Mouse (Mus musculus) right cerebral cortex, postnatal 36 days (tissue): ENCODE measurements around the gene Rnf4.

Experiments used
- DNase-seq, 2 experiments: peaks; one replicate each; pipeline ENCODE4 v3.0.0; 2022; ENCODE audit warnings: low spot score in 2 of 2, mixed read lengths in 1 of 2

Gene Rnf4

DNA sequence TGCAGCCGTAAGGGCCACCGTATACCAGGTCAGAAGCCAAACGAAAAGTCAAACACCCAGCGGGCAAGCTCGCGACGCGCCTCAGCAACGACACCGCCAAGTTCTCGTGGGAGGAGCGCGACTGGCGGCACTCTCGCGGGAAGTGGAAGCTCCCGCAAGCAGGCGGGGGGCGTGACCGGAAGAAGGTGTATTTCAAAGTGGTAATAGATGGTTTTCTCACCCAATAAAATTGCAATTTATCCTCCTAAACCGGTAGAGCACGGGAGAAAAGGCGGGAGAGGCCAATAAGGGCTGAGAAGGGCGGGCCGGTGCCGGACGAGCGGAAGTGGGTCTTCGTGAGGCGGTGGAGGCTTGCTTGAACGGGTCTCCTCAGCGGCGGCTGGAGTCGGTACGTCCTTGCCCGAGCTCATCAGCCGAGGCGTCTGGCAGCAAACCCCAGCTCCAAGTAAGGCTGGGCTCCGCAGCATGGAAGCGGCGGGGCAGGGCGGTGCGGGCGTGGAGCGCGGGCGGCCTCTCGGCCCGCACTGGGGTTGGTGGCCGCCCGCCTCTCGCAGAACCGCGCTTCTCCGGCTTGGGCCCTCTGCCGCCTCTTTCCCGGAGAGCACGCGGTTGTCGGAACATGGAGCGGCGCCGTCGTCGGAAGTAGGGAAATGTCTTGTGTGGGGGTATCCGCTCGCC lies at the start of gene Rnf4:
Gene Rnf4, plus strand, starts transcription at position 193 of the 678 bp plus-strand sequence.
- DNase-seq = peak; percentile 96 to 97

DNA sequence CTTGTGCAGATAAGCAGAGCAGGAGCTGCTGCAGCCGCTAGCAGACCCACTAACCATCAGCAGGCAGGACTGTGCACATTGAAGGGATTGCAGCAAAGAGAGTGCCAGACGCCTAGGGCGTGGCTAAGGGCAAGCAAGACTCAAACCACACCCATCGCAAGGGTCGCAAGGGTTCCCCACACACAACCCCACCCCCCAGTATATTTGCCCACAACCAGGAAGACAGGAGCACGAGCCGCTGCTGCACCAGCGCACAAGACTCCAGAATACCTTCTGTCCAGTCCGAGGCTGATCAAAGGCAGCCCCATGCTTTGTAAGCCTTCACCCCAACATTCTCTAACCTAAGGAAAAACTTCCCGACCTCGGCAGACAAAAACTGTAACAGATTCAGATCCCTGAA lies 49.6 kb upstream of the Rnf4 start:
- DNase-seq = no peak

DNA sequence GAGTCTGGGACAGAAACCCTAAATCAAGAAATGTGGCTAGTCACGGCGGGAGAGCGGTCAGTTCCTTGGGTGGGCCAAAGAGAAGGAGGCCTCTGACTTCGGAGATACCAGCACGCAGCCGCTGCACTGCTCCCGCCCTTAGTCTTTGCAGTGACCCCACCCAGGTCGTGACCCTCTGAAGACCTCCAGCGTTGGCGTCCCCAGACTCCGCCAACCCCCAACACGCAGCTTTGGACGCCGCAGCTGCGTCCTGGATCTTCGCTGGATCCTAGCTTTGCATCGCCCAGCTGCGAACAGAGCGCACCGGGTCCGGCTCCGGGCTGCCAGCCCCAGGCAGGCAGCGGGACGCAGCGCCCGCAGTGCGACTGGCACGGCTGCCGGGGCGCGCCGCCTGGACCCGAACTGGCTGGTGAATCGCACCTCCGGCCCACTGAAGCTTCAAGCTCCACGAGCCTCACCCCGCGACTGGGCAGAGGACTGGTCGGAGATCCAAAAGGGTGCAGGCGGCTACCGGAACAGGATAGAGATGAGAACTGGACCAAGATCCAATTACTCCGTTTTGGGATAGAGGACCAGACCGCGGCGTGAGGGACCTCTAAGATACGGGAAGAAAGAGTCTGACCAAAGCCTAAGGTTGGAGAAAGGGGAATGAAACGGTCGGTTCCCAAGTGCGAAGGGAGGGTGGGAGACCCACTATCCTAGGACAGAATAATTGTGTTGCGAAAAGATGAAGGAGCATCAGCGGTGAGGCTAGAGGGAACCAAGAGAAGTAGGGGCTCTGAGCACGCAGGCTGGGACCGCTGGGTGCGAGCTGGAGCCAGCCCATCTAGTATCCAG lies 48.9 kb upstream of the Rnf4 start:
- no peak for DNase-seq

DNA sequence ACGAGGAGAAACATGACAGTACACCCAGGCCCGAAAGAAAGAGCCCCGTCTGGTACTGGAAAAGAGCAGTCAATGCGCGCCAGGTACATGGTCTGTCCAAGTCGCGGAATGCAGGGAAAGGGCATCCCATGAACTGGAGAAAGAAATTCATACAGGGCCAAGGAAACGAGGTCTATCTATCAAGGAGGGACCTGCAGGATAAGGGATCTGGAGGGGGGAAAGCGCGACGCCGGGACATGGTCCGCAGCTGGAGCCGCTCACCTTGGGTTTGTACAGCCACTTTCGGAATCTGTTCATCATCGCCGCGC lies 48.3 kb upstream of the Rnf4 start:
- no peak for DNase-seq

DNA sequence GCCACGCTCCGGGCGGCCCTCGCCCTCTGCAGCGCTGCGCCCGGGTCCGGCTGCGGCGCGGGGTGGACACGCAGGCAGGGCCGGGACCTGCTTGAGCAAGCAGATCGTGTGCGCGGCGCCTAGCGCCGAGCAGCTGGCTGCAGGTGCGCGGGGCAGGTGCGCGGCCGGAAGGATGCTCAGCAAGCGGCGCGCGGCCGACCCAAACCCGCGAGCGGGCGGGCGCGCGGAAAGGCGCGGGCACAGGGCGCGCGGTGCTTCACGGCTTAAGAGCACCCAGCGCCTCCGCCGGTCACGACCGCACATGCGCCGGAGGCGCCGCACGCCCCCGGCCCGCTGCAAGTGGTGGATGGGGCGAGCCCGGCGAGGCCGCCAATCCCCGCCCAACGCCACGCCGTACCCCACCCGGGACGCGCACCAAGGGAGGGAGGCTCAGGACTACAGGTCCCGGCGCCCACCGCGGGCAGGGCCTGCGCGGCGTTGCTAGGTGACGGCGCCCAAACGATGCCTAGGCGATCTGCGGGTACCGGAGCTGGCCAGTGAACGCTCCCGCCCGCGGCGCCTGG lies 47.9 kb upstream of the Rnf4 start, which contains the start of the genes Zfyve28 and Cfap99:
Gene Zfyve28, minus strand, starts transcription at position 296 of the 563 bp plus-strand sequence.
Gene Cfap99, plus strand, starts transcription at position 447 of the 563 bp plus-strand sequence.
- peak; percentile 95 to 97 for DNase-seq

DNA sequence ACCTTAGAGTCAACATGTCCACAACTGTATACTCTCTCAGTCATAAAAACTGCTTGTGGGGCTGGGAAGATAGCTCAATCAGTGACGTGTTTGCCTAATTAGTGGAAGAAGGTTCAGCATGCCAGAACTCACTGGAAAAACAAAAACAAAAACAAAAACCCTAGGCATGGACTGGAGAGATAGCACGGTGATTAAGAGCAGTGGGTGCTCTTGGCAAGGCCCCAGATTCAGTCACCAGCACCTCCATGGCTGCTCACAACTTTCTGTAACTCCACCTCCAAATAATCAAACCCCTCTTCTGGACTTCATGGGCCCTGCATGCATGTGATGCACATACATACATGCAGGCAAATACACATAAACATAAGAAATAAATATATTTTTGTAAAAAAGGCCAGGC lies 46.8 kb upstream of the Rnf4 start:
- DNase-seq = no peak

DNA sequence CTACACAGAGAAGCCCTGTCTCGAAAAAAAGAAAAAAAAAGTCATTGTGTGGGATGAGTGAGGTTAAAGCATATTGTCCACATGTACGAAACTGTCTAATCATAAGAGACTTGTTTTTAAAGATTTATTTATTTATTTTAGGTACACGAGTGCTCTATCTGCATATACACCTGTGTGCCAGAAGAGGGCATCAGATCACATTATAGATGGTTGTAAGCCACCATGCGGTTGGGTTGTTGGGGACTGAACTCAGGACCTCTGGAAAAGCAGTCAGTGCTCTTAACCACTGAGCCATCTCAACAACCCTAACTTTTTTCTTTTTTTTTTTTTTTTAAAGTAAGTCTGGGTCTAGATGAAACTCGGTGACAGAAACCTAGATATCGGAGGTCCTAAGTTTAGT lies 42.7 kb upstream of the Rnf4 start:
- no peak for DNase-seq

DNA sequence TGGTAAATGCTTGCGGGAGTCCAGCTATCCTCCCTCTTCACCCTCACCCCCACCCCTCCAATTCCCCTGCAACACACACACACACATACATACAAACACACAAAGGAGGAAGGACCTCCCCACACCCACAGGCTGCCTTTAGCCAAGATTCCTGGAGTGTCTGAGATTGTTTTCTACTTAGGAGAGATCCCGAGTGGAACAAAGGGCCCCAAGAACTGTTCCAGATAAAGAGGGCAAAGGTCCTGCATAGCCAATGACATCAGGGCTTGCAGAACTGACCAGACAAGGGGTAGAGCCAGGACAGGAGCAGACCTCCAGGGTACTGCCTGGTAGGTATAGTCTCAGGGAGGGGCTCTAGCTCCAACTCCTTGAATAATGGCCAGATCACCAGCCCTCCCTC lies 41.4 kb upstream of the Rnf4 start:
- no peak for DNase-seq

DNA sequence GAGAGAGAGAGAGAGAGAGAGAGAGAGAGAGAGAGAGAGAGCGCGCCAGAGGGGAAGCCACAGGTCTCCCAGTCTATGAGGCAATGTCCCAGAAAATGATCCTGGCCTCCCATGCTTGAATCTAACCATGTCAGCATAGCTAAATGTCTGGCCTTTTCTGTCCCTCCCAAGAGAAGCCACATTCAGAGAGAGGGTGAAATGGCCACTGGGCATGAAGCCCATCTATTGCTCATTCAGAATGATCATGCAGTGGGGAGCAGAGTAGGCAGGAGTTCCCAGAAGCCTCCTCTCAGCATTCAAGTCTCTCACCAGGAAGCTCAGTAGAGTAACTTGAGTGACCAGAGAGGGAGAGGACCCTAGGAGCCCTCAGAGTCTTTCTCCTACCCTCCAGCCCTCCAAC lies 40.9 kb upstream of the Rnf4 start:
- no peak for DNase-seq

- no peak for DNase-seq
Observed at GRCm38 (mm10) chr5:34298061-34298460, 38.0 kb upstream of the Rnf4 start.

DNA sequence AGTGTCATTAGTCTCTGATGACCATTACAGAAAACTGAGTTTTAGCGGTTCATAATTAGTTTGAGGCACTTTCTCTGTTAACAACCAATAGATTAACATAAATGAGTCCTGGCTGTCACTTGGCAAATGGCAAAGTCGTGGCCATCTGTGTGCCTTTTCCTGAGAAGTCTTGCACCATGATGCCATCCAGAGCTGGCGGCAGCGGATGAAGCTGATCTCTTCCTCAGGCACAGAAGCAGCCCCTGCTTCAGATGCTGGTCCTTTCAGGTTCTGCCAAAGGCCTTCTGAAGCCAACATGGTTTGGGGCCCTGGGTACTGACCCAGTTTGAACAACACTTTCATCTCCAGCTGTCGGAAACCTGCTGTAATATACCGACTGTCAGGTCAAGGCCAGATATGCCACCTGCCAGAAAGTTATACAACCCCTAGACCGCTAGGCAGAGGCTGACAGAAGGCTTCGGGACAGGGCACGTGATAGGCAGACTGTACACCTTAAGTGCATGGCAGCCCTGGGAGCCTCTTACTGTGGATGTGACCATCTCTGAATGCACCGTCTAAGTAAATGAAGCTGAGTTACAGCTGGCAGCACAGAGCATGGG lies 37.1 kb upstream of the Rnf4 start:
- no peak for DNase-seq

GRCm38 (mm10) chr5:34302377-34302776 lies 33.7 kb upstream of the Rnf4 start:
- DNase-seq = no peak

DNA sequence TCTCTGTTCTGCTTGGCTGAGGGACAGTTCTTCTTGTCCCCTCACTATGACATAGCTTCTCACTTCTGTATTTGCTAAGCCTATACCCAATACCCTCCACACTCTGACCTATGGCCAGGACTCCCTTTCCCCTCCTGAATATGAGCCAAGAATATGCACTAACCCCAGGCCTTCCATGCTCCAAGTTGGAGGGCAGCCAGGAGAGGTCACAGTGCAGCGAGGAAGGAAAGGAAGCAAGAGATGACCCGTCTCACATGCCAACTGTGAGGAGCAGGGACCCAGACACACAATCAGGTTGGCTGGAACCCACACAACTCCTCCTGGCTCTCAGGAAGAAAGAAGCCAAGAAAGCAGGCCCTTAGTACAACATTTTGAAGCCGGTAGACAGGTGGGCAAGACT lies 27.1 kb upstream of the Rnf4 start:
- no peak for DNase-seq

DNA sequence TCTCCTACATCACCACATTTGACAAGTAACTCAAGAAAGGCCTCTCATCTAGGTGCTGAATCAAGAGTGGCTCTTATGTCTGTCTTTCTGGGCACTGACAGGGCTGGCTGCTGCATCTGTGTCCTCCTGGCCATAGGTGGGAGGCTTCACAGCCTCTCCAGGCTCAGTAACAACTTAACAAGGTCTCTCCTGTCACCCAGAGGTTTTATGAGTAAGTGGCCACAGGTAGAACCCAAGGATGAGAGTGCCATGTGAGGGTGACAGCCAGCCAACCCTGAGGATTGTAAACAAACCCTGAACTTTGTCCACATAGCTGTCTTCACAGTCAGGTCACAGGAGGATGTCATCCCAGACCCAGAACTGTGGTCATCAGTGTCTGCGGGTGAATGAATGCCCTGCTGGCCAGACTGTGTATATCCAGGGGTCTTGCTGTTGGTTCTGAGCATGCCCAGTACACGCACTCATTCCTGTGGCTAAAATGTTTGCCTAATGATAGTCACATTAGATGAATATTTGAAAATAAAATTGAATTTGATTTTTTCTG lies 16.5 kb upstream of the Rnf4 start:
- no peak for DNase-seq

GRCm38 (mm10) chr5:34321236-34321635 lies 14.9 kb upstream of the Rnf4 start:
- DNase-seq = no peak

DNA sequence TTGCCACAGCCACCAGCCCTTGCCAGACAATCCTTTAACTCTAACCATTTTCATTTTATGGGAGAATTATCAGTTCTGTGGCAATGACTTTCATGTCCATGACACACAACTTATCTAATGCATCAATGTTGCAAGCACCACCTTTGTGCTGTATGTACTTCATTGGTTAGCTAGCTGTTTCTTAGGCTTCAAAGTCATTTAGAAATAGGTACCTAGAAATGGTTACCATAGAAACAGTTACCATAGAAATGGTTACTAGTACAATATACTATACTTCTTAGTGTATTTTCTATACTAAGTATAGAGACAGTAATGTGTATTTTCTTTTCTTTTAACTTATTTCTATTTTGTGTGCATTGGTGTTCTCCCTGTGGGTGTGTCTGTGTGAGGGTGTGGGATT lies 10.8 kb upstream of the Rnf4 start:
- no peak for DNase-seq

GRCm38 (mm10) chr5:34326249-34326691 lies 9.8 kb upstream of the Rnf4 start:
- no peak for DNase-seq

- DNase-seq = peak in 1 of 2 experiments; percentile 7
Observed at GRCm38 (mm10) chr5:34326875-34327576, 9.1 kb upstream of the Rnf4 start.

GRCm38 (mm10) chr5:34330136-34330535 lies 6.0 kb upstream of the Rnf4 start:
- DNase-seq = no peak

DNA sequence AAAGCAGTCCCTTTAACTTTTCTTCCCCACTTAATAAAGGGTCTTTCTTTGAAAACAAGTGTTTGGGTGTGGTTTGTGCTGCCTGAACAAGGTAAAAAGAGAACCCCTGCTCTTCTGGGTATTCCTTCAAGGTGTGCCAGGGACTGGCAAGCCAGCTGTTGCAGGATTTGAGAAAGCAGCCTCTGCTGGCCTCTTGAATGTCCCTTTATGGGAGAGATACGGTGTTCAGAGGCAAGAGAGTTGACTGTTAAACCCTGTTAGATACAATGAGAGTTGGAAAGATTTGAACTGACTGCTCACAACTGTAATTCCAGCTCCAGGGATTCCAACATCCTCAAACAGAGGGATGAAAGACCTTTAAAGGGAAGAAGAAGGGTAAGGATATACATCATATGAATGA lies 2.0 kb upstream of the Rnf4 start:
- DNase-seq = no peak

GRCm38 (mm10) chr5:34335539-34336096 lies 471 bp upstream of the Rnf4 start:
- no peak for DNase-seq
